Mouse (Mus musculus): ENCODE results near the gene Irf2bpl.

DNA sequence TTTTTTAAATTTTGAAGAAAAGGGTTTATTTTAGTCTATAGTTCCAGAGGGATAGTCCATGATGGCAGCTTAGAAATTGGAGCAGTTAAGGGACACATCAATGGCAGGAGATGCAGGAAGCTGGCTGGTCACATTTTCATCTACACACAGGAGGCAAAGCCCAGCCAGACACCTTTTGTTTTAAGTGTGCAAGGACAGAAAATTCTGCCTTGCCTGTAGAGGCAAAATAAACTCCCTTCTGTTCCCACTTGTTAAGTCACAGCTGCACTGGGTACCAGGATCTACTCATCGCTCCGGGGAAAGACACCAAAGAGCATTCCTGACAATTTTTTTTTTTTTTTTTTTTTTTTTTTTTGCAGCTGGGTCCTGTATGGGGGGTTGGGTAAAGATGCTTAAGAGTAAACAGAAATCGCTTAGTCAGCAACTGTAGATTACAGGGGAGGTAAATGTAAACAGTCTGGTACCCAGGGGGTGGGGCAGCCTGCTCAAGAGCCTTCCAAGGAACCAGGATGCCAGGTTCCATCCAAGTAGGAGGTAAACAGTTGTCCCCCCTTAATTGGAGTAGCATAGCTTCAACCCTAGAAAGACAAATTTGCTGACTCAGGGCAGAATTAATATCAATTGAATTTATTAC lies 4.4 kb downstream of the Irf2bpl start:
- no peak for TF ChIP-seq MAX (IDR thresholded peaks at IDR 0.05; ENCODE audit: low read depth)
- no peak for TF ChIP-seq USF1 (IDR thresholded peaks at IDR 0.05; ENCODE audit: low read depth)
- TF ChIP-seq CEBPB (IDR thresholded peaks at IDR 0.05; ENCODE audit: insufficient read depth, poor library complexity, severe bottlenecking) = no peak
- no peak for TF ChIP-seq MYOG (IDR thresholded peaks at IDR 0.05; ENCODE audit: control insufficient read depth in 1 of 3, insufficient read depth in 1 of 3, insufficient read length in 2 of 3, low read depth in 2 of 3)

Measured in myocyte (in vitro differentiated cells).